Mouse (Mus musculus) ES-Bruce4 (cell line): ENCODE measurements around the gene Gm20843. TPM values are rescaled to one million over a fixed set of nuclear protein-coding genes. Genes with fewer than 3 reads are reported as not detected.
"Not testable (repeated sequence)": the region's sequence is repeated elsewhere in the genome, so short reads cannot be mapped to it uniquely, and the experiment has no call there.

Experiments used
- H3K27ac ChIP-seq: 2 replicates; pipeline ENCODE4 v1.5.1; 2012; ENCODE audit warnings: low read length, inconsistent platforms; ENCODE audit not compliant: insufficient read depth
- H3K27me3 ChIP-seq: 2 replicates; pipeline ENCODE4 v1.6.1; 2012; ENCODE audit warnings: mild to moderate bottlenecking, low read length, inconsistent platforms; ENCODE audit not compliant: control insufficient read depth, poor library complexity, insufficient read depth, severe bottlenecking
- H3K36me3 ChIP-seq: 2 replicates; pipeline ENCODE4 v1.6.1; 2012; ENCODE audit warnings: inconsistent platforms, mild to moderate bottlenecking, low read length, moderate library complexity; ENCODE audit not compliant: control insufficient read depth, poor library complexity, insufficient read depth, severe bottlenecking
- H3K4me1 ChIP-seq: one replicate; pipeline ENCODE4 v1.8.1; 2011; ENCODE audit warnings: low read length; ENCODE audit not compliant: control insufficient read depth, insufficient read depth
- H3K4me3 ChIP-seq: 2 replicates; pipeline ENCODE4 v1.5.1; 2011; ENCODE audit warnings: low read depth, mild to moderate bottlenecking, low read length
- H3K9ac ChIP-seq: 2 replicates; pipeline ENCODE4 v1.6.1; 2012; ENCODE audit warnings: low read depth, mild to moderate bottlenecking, inconsistent platforms; ENCODE audit not compliant: poor library complexity, severe bottlenecking
- H3K9me3 ChIP-seq: replicated peaks from 2 replicates; pipeline ENCODE4 v1.6.1; 2012; ENCODE audit warnings: mild to moderate bottlenecking, low read length, inconsistent platforms; ENCODE audit not compliant: control insufficient read depth, poor library complexity, insufficient read depth, severe bottlenecking
- polyA plus RNA-seq: library from polyadenylated mRNA; stranded (reverse); fragments of >200 nt; gene quantifications from 2 replicates; pipeline ENCODE4 v1.2.4, GENCODE M21; 2011; ENCODE audit warnings: low read depth; ENCODE audit not compliant: missing spikeins, insufficient read depth, insufficient read length

Gm20843 gene
- not detected in 2 replicates for polyA plus RNA-seq

GRCm38 (mm10) chrY:72247018-72247417 lies at the start of gene Gm20843:
Gene Gm20843, minus strand, starts transcription at chrY:72247118.
- not testable (repeated sequence) for H3K27ac ChIP-seq, H3K4me1 ChIP-seq, H3K36me3 ChIP-seq, H3K9ac ChIP-seq, H3K27me3 ChIP-seq, H3K9me3 ChIP-seq, H3K4me3 ChIP-seq
